Mouse (Mus musculus) thymus, postnatal 10 days (tissue): ENCODE measurements at regions not wholly inside any gene's neighbourhood (a gene's known extent, or its start where the extent isn't known, plus 50 kb on each side); places are given as distances from the start of the nearest gene placed in this dataset.

Experiments
- DNase-seq, 2 experiments: peaks; one replicate each; pipeline ENCODE4 v3.0.0; 2021; ENCODE audit warnings: low spot score in 2 of 2

DNA sequence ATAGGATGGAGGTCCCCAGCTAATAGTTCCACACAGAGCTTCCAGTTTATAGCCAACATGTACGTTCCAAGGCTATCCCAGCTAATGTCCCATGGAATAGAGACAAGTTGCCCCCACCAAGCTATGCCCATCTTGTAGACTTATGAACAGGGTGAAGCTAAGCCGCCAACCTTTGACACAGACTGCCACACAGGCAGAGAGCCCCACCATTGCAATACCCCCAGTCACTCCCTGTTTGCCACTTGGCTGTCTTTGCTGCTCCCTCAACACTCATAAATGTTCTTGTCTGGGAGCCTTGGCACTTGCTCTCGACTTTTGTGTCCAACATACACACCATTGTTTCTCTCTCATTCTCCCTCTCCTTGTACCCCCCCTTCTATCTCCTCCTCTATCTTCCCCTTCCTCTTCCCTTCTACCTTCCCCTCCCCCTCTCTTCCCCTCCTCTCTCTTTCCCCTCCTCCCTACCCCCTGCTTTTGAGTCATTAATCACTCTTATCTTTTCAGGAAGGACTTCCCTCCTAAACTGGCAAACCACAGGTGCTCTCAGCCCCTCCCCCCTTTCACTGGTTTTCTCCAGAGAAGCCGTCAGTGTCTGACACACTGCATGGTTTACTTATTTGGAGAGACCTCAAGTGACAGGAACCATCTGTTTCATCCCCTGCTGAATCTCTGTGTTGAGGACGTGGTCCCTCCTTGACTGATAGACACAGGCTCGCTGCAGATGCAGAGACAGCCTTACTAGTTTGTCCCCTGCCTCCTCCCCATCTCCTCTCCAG lies 148.2 kb downstream of the Kdr start:
- peak; percentile 27 to 29 for DNase-seq

- DNase-seq, result no peak
Observed at GRCm38 (mm10) chr5:75828332-75828731, 149.9 kb downstream of the Kdr start.

DNA sequence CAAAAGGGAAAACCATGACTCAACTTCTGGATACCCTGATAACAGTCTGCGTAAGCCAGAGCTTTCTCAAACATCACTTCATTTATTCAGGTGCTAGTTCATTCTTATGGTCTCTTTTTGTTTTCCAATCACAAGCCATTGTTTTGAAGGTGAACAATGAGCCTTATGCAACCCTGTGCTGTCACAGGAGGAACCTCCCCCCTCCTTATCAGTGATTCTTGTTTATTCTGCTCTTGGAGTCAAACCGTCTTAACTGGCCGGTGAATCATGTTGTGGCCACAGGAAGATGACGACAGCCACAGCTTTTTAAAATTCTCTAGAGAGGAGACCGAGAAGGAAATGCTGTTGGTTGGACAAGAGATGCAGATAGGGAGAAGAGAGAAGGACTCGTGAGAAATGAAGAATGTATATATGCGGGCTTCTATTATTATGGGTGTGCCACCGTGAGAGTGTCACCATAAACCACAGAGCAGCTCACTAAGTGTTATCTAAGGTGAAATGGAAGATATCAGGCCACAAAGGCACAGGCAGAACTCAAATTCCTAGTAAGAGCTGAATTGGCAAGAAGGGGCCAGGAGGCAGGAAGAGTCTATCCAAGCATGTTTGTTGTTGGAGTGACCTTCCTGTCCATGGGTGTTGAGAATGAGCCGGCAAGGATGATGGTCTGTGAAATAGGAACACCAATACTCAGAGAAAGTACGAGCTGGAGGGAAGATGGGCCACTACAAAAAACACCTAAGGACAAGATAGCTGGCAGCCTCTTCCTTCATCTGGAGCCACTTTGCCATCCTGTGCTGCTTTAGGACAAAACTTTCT lies 151.8 kb downstream of the Kdr start:
- DNase-seq, result no peak

DNA sequence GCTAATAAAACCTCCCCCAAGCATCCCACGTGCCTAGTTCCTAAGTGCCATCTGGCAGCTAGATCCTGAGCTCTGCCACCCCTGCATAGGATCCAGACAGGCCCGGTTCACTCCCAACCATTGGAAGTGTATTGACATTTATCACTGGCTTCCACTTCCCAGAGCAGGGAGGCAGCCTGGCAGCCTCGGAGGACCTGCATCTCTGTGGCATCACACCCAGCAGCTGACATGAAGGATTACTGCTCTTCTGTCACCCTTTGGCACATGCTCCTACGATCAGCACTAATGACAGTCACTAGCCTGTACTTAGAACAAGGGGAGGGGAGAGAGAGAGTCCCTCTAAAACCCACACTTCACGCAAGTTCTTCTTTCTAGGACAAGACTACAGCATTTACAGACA lies 152.7 kb downstream of the Kdr start:
- DNase-seq, result no peak

- no peak for DNase-seq
Observed at GRCm38 (mm10) chr5:75824660-75825059, 153.6 kb downstream of the Kdr start.

- DNase-seq, result no peak
Observed at GRCm38 (mm10) chr5:75823646-75824045, 154.6 kb downstream of the Kdr start.

DNA sequence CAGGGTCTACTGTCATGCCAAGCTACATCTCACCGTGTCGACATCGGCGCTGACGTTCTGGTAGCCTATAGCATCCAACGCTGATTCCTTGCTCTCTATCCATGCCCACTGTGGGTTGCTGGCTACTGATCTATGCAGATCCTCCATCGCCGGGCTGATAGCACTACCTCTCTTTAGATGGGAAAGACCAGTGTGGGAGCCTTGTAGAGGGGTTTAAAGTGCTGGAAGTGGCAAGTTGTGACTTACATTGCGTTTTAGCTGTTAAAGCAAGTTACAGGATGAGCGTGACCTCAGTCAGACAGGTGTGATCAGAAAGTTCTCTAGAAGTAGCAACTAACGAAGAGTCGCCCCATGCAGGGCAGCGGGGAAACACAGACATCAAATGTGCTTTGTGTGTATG lies 160.9 kb downstream of the Kdr start:
- no peak for DNase-seq

DNA sequence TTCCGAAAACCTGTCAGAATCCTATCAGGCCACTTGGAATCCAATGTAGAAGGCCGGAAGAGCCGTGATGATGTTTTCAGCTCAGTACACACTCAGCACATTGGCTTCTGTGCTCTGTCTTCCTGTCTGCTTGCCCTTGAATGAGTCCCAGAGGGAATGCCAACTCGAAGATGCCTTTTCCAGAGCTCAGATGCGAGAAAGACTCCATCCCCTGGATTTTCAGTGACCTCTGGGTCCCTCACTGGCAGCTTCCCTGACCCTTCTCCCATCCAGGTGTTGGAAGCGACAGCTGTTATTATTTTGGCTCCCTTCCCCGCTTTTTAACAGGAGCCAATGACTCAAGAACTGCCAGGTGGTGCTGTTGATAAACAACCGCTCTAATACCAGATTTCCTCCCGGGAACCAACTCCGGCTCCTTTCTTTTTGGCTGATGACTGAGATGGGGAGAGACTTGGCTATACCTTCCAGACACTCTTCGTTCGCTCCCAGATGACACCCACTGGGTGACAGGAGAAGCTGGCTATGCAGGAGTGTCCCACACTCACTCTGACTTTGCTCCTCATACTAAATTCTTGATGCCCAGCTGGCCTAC lies 163.8 kb downstream of the Kdr start:
- no peak for DNase-seq

DNA sequence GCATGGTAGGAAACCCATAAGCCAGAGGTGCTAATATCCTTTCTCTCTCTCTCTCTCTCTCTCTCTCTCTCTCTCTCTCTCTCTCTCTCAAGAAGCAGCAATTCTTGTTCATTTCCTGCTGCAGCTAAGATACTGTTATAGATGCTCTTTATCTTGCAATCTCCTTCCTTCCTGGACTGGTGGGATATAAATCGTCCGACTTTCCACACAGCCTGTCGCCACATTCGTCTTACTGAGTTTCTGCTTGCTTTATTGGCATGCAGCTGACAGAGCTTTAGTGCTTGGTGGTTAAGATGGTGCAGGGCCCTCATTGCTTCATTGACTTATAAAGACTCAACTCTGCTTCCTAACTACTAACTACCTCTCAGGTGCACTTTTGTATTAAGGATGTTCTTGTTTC lies 165.6 kb downstream of the Kdr start:
- DNase-seq, result no peak

- no peak for DNase-seq
Observed at GRCm38 (mm10) chr5:75808551-75809332, 169.5 kb downstream of the Kdr start.

DNA sequence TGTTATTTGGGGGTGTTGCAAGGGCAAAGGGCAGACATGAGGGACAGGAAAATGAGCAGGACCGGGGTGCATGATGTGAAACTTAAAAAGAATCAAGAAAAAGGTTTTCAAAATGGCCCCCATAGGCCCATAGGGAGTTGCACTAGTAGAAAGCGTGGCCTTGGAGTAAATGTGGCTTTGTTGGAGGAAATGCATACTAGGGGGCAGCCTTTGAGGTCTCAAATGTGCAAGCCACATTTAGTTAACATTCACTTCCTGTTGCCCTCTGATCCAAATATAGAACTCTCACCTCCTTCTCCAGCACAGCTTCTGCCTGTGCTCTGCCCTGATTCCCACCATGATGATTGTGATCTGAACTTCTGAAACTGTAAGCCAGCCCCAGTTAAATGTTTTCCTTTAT lies 173.2 kb downstream of the Kdr start:
- no peak for DNase-seq

GRCm38 (mm10) chr5:75804340-75804739 lies 173.9 kb downstream of the Kdr start:
- DNase-seq, result no peak

- no peak for DNase-seq
Observed at GRCm38 (mm10) chr5:75803012-75803411, 175.2 kb downstream of the Kdr start.

- DNase-seq, result no peak
Observed at GRCm38 (mm10) chr5:75800040-75800989, 177.9 kb downstream of the Kdr start.

GRCm38 (mm10) chr5:75799627-75800026 lies 178.6 kb downstream of the Kdr start:
- no peak for DNase-seq

- no peak for DNase-seq
Observed at GRCm38 (mm10) chr5:75793184-75793583, 185.1 kb downstream of the Kdr start.

GRCm38 (mm10) chr5:75791738-75792137 lies 186.5 kb downstream of the Kdr start:
- DNase-seq, result peak in 1 of 2 experiments; percentile 26

DNA sequence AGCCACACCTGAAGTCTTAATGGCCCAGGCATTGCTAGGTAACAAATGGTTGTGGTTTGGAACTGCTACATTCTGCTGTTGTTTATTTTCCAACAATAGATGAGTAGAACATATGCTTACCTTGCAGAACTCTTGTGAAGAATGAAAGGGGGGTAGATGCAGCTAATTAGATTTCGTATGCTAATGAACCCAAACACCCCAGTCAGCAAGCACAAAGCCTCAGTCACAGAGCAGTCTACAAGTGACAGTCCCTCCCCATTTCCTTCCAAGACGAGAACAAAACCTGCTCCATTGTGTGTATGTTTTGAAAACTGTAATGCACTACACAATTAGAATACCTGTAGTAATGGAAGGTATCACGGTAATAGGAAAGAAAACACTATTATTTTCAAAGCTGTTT lies 190.2 kb downstream of the Kdr start:
- no peak for DNase-seq

DNA sequence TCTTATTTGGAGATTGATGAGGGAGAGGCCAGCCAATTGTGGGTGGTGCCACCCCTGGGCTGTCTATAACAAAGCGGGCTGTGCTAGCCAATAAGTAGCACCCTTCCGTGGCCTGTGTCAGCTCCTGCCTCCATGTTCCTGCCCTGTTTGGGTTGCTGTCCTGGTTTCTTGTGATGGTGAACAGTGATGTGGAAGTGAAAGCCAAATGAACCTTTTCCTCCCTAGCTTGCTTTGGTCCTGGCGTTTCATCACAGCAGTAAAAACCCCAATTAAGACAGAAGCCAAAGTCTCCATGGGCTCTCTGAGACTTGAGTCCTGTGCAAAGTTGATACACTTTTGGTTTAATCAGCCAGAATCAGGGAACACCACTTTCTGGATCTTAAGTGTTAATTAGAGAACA lies 192.1 kb downstream of the Kdr start:
- DNase-seq, result no peak

- DNase-seq, result no peak
Observed at GRCm38 (mm10) chr5:75784998-75785593, 193.2 kb downstream of the Kdr start.
